Mouse (Mus musculus): Measurements from ENCODE around the gene Acbd5.

The Acbd5 gene

GRCm38 (mm10) chr2:23068894-23069744, 1.2 kb downstream of the Acbd5 start:
- ATAC-seq (ENCODE audit: low TSS enrichment), result peak; percentile 89

DNA sequence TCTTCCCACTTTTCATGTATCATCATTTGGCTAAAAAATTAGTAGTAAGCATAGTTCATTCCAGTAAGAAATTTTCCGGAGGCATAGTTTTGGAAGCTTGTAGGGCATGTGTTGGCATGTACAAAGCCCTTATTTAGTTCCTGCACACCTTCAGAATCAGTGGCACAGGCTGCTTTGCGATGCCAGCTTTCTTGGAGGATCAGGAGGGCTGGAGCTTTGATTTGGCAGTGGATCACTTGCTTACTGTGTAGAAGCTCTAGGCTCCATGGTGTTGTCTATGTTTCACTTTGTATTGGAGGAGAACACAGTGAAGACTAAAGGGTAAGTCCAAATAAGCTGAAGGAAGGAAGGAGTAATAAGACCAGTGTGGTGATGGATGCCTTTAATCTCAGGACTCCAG, 2.5 kb downstream of the Acbd5 start:
- no peak for ATAC-seq (ENCODE audit: low TSS enrichment)

GRCm38 (mm10) chr2:23071406-23071805, 3.4 kb downstream of the Acbd5 start:
- no peak for ATAC-seq (ENCODE audit: low TSS enrichment)

GRCm38 (mm10) chr2:23075846-23076245, 7.9 kb downstream of the Acbd5 start:
- ATAC-seq (ENCODE audit: low TSS enrichment), result no peak

DNA sequence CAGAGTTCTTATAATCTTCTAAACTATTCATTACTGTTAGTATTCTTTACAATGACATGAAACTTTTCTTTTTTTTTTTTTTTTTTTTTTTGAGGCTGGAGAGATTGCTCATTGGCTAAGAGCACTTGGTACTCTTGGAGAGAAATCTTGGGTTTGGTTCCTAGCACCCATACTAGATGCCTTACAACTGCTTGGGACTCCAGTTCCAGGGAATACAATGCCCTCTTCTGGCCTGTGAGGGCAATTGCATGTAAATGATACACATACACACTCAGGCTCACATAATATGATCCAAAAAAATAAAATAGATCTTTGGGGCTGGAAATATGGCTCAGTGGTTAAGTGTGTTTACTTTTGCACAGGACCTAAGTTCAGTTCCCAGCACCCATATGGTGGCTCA, 8.8 kb downstream of the Acbd5 start:
- ATAC-seq (ENCODE audit: low TSS enrichment), result no peak

DNA sequence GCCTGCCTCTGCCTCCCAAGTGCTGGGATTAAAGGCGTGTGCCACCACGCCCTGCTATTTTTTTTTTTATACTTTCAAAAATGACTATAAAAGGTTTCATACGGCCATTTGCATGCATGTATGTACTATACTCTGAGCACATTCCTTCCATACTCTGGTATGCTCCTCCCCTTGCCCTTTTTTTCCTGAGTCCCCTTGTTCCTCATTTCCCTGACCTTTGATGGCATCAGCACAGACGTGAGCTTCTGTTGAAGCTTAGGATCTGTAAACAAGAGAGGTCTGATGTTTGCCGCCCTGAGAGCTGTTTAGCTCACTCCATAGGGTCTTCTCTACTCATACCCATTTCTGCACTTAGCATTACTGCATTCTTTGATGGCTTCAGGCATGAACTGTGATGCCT, 9.7 kb downstream of the Acbd5 start:
- ATAC-seq (ENCODE audit: low TSS enrichment), result no peak

DNA sequence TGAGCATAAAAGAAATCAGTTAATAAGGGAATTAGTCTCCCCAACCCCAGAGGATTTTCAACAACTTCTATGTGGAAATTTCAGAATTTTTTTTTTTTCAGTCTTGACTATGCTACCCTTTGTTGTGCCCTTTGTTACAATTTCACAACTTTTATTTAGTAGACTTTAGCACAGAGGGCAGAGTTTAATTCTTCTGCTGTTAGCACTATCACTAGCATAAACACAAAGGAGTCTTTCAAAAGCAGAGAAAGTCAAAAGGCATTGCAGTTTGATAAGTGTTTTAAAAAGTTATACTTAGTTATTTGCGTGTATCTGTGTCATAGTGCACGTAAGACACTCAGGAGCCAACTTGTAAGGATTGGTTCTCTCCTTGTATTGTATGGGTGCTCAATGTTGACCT, 10.6 kb downstream of the Acbd5 start:
- ATAC-seq (ENCODE audit: low TSS enrichment), result no peak

DNA sequence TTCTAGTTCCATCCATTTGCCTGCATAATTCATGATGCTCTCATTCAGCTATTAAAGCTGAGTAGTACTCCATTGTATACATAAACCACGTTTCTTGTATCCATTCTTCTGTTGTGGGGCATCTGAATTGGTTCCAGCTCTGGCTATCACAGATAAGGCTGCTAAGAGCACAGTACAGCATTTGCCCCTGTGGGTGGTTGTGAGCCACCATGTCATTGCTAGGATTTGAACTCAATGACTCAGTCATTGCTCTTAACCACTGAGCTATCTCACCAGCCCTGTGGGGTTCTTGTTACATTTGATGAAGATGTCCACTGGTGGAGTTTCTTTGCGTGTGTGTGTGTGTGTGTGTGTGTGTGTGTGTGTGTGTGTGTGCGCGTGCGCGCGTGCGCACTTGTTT, 16.6 kb downstream of the Acbd5 start:
- ATAC-seq (ENCODE audit: low TSS enrichment), result no peak

- no peak; the same call in 1 of the 2 replicates for ATAC-seq (ENCODE audit: low TSS enrichment)
Observed at GRCm38 (mm10) chr2:23092216-23092615, 24.2 kb downstream of the Acbd5 start.

- no peak for ATAC-seq (ENCODE audit: low TSS enrichment)
Observed at GRCm38 (mm10) chr2:23097028-23097427, 29.1 kb downstream of the Acbd5 start.

DNA sequence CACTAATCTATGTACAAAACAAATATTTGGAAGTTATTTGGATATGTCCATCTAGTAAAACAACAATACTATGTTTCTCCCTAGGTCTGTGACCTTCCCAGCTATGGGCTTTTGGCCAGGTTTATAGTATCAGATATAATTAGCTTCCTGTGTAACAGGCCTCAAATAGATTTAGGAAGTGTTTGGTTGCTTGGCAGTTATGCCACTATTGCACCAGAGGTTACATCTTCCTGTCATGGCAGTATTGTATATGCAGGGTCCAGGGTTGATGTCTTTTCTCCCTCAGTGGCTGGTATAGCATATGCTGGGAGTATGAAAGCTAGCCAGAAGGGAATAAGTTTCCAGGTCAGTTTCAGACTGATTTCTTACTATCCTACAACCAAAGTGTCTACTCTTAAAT, 34.3 kb downstream of the Acbd5 start:
- ATAC-seq (ENCODE audit: low TSS enrichment), result no peak

DNA sequence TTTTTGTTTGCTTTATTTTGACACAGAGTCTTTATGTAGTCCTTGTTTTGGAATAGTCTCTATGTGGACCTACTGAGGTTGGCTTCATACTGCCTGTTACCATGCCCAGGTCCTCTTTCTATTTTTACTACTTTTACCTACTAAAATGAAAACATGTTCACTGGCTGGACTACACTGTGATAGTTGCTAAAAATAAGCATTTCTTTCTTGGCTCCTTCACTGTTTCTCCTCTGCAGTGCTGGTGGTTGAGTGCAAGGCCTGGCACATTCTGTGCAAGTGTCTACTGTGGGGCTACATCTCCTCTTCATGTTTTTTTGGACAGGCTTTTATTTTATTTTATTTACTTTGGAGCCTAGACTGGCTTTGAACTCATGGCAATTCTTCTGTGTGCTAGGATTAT, 51.6 kb downstream of the Acbd5 start:
- peak; percentile 65 for ATAC-seq (ENCODE audit: low TSS enrichment)

DNA sequence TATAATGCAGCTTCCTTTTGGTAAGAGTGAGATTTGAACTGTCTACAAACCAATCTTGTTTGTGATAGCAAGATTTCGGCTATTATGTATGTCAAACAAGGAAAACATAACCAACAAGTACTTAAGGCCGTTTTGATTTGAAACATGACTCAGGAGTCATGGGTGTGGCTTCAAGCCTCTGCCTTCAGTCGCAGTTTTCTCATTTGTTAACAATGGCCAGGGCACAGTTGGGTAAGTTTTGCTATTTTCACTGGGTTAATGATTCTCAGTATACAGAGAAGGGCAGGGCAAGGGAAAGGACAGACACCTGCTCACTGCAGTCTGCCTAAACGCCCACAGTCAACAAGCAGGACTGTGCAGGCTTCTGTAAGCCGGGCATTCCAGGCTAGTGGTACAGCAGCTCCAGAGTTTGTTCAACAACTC, 87.2 kb downstream of the Acbd5 start:
- ATAC-seq (ENCODE audit: low TSS enrichment), result no peak

DNA sequence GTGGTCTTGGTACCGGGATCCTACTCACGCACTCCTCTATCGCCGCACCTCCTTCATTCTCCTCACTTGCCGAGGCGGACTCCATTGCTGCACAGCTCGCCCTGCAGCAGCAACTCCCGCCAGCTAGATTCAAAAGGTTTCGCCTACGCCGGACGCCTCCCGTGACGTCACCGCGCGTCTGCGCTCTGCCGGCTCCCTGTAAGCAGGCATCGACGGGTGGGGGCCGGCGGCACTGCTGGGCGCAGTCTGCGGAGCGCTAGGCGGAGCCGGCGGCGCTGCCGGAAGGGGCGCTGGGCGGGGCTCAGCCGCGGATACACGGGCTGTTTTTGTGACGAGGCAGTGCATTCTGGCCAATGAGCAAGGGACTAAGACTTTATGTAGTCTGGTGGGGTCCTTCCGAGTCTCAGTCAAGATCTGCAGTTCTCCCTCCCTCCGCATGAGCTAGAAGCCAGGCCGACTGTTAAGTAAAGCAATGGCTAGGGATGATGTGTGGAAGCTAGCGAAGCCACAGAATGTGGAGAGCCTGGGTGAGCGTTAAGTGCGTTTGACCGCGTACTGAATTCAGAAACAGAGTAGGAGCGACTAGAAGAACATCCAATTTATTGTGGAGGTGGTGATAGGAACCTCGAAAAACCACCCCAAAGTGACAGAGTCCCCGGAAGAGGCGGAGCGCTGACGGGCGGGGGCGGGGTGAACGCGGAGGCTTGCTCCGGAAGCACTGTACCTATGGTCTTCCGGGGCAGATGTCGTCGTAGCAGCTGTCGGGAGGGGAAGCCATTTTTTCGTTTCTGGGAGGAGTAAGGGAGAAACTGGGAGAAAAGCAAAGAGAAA, 88.0 kb downstream of the Acbd5 start, which contains the start of the genes Mastl and Yme1l1:
Gene Mastl (minus strand): TSS at position 248 of the 831 bp plus-strand sequence.
Gene Yme1l1 (plus strand): TSS at position 593 of the 831 bp plus-strand sequence.
- ATAC-seq (ENCODE audit: low TSS enrichment), result peak; percentile 95

DNA sequence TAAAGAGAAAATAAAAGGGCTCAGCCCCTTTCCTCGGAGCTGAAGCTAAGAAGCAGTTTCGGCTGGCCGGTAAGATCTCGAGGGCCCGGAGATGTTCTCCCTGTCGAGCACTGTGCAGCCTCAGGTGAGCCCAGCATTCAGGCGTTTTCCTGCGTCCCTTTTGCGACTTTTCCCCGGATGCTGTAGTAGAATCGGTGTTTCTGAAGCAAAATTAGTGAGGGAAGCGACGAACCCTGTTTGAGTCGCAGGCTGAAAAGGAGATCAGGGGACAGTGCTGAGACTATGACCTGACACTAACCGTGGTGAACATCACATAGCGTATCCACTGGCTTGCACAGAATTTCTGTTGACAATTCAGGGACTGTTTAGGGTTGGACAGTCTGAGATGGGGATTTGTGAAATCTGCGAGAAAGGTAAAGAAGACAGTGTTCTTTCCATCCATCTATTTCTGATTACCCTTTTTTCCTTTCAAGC, 88.7 kb downstream of the Acbd5 start:
- ATAC-seq (ENCODE audit: low TSS enrichment), result peak; percentile 29

All from frontal cortex, adult (tissue).